Mouse (Mus musculus) limb, embryonic 14.5 days (tissue): ENCODE data around the gene Dolpp1. TPM values are rescaled to one million over a fixed set of nuclear protein-coding genes. Genes with fewer than 3 reads are reported as not detected.

Experiments used
- ATAC-seq: fragments of 200-750 bp; cut with Nextera tagmentation; 2 replicates; pipeline ENCODE4 v1.8.0; 2017; ENCODE audit warnings: low read depth, moderate number of reproducible peaks, moderate TSS enrichment; ENCODE audit not compliant: low FRiP score
- DNase-seq: peaks from one replicate; pipeline ENCODE4 v3.0.0-alpha.2; 2015; ENCODE audit warnings: low spot score
- H3K27ac ChIP-seq: fragments of 300-500 bp; sonication (generic); replicated peaks from 2 replicates; pipeline ENCODE4 v1.5.1; 2014; ENCODE audit warnings: low read depth, mild to moderate bottlenecking, low read length, moderate library complexity, mixed read lengths
- H3K27me3 ChIP-seq: fragments of 300-500 bp; sonication (generic); 2 replicates; pipeline ENCODE4 v1.6.1; 2014; ENCODE audit warnings: low read length, mixed read lengths; ENCODE audit not compliant: control insufficient read depth, insufficient read depth
- H3K36me3 ChIP-seq: fragments of 300-500 bp; sonication (generic); 2 replicates; pipeline ENCODE4 v1.6.1; 2014; ENCODE audit warnings: mild to moderate bottlenecking, low read length, moderate library complexity, mixed read lengths; ENCODE audit not compliant: control insufficient read depth, insufficient read depth
- H3K4me1 ChIP-seq: fragments of 300-500 bp; sonication (generic); 2 replicates; pipeline ENCODE4 v1.6.1; 2014; ENCODE audit warnings: antibody characterized with exemption, low read length, mixed read lengths; ENCODE audit not compliant: control insufficient read depth, insufficient read depth
- H3K4me2 ChIP-seq: fragments of 300-500 bp; sonication (generic); replicated peaks from 2 replicates; pipeline ENCODE4 v1.6.1; 2014; ENCODE audit warnings: low read depth, mild to moderate bottlenecking, low read length, moderate library complexity; ENCODE audit not compliant: severe bottlenecking
- H3K4me3 ChIP-seq: fragments of 300-500 bp; sonication (generic); replicated peaks from 2 replicates; pipeline ENCODE4 v1.5.1; 2014; ENCODE audit warnings: low read length
- H3K9ac ChIP-seq: fragments of 300-500 bp; sonication (generic); 2 replicates; pipeline ENCODE4 v1.6.1; 2014; ENCODE audit warnings: mild to moderate bottlenecking, low read depth, low read length, moderate library complexity; ENCODE audit not compliant: severe bottlenecking
- H3K9me3 ChIP-seq: fragments of 300-500 bp; sonication (generic); 2 replicates; pipeline ENCODE4 v1.6.1; 2016; ENCODE audit warnings: low read length; ENCODE audit not compliant: control insufficient read depth
- POLR2A ChIP-seq: fragments of 200-500 bp; IDR thresholded peaks from 2 replicates; pipeline ENCODE4 v1.8.0; 2012; ENCODE audit warnings: inconsistent platforms, mild to moderate bottlenecking, moderate library complexity, borderline replicate concordance; ENCODE audit not compliant: insufficient read depth, insufficient read length; ENCODE audit errors: extremely low read depth
- WGBS: fragments of 180-500 bp; shearing (Covaris S2); extraction: QIAGEN DNeasy Blood & Tissue Kit; methylation state at CpG from one replicate; pipeline ENCODE4 v1.1.7; 2014; 5-methylcytosine and 5-hydroxymethylcytosine counted together
- polyA plus RNA-seq, 2 experiments: library from polyadenylated mRNA; depleted of rRNA in 1 of 2; stranded (reverse) in 1 of 2; unstranded in 1 of 2; fragments of >200 nt; fragmentation: Nextera tagmentation in 1 of 2; extraction: Ambion mirVana in 1 of 2; gene quantifications; 2 replicates each; pipeline versions ENCODE4 v1.2.1 to v1.2.3; 2012 to 2014

The Dolpp1 gene
- polyA plus RNA-seq, 2 experiments = 31.8 to 49.8 TPM

GRCm38 (mm10) chr2:30408452-30409100 is 16.5 kb downstream of the Dolpp1 start:
- peaks cover 44% of the 10 kb centered on the region for H3K36me3 ChIP-seq
- no peak overlapping the region for H3K9ac ChIP-seq
- 88% methylated on average over 8 of the region's 8 CpGs for WGBS
- no peak for DNase-seq
- ATAC-seq = no peak
- TF ChIP-seq POLR2A = no peak
- H3K27me3 ChIP-seq = no peaks in the 10 kb centered on the region
- no peaks in the 10 kb centered on the region for H3K4me1 ChIP-seq
- no peak overlapping the region for H3K4me2 ChIP-seq
- H3K9me3 ChIP-seq = no peaks in the 10 kb centered on the region
- no peak overlapping the region for H3K27ac ChIP-seq
- H3K4me3 ChIP-seq = no peak overlapping the region

- H3K9ac ChIP-seq = no peak overlapping the region
- no peak for TF ChIP-seq POLR2A
- no peak overlapping the region for H3K4me2 ChIP-seq
- no peaks in the 10 kb centered on the region for H3K27me3 ChIP-seq
- H3K4me1 ChIP-seq = no peaks in the 10 kb centered on the region
- H3K36me3 ChIP-seq = peaks cover 43% of the 10 kb centered on the region
- ATAC-seq (no peak), DNase-seq (no peak)
- WGBS = 85% methylated on average over 5 of the region's 5 CpGs
- H3K4me3 ChIP-seq = no peak overlapping the region
- H3K9me3 ChIP-seq = no peaks in the 10 kb centered on the region
- no peak overlapping the region for H3K27ac ChIP-seq
These were observed 17.6 kb downstream of the Dolpp1 start for GRCm38 (mm10) chr2:30409454-30410176.

GRCm38 (mm10) chr2:30413038-30413973 is 21.3 kb downstream of the Dolpp1 start:
- no peak for TF ChIP-seq POLR2A
- H3K36me3 ChIP-seq = peaks cover 25% of the 10 kb centered on the region
- H3K27ac ChIP-seq = no peak overlapping the region
- WGBS = 72% methylated on average over 16 of the region's 16 CpGs
- H3K4me3 ChIP-seq = no peak overlapping the region
- no peak for DNase-seq
- no peaks in the 10 kb centered on the region for H3K27me3 ChIP-seq
- H3K4me1 ChIP-seq = peaks cover 7% of the 10 kb centered on the region
- no peak for ATAC-seq
- no peak overlapping the region for H3K4me2 ChIP-seq
- peak overlapping the region; percentile 31; the same call in 1 of the 2 replicates for H3K9ac ChIP-seq
- H3K9me3 ChIP-seq = no peaks in the 10 kb centered on the region

- no peak overlapping the region for H3K27ac ChIP-seq
- H3K36me3 ChIP-seq = peaks cover 19% of the 10 kb centered on the region
- WGBS = 79% methylated on average over 4 of the region's 4 CpGs
- no peak for TF ChIP-seq POLR2A
- no peak for ATAC-seq
- no peak for DNase-seq
- no peak overlapping the region for H3K9ac ChIP-seq
- H3K27me3 ChIP-seq = no peaks in the 10 kb centered on the region
- peaks cover 15% of the 10 kb centered on the region for H3K4me1 ChIP-seq
- no peak overlapping the region; the same call in 1 of the 2 replicates for H3K4me2 ChIP-seq
- H3K4me3 ChIP-seq = no peak overlapping the region
- H3K9me3 ChIP-seq = no peaks in the 10 kb centered on the region
These were observed 22.0 kb downstream of the Dolpp1 start for GRCm38 (mm10) chr2:30414101-30414500.

GRCm38 (mm10) chr2:30414681-30415080 is 22.6 kb downstream of the Dolpp1 start:
- H3K27ac ChIP-seq = no peak overlapping the region
- no peaks in the 10 kb centered on the region for H3K27me3 ChIP-seq
- no peak for TF ChIP-seq POLR2A
- H3K4me2 ChIP-seq = peak overlapping the region; percentile 92
- peaks cover 19% of the 10 kb centered on the region for H3K4me1 ChIP-seq
- ATAC-seq (no peak), DNase-seq (no peak)
- H3K9ac ChIP-seq = peak overlapping the region; percentile 89; the same call in 1 of the 2 replicates
- peak overlapping the region; percentile 70 for H3K4me3 ChIP-seq
- H3K36me3 ChIP-seq = peaks cover 13% of the 10 kb centered on the region
- WGBS = 49% methylated on average over 5 of the region's 5 CpGs
- H3K9me3 ChIP-seq = no peaks in the 10 kb centered on the region
